22 mouse cellular contexts compared by ENCODE assay signal in genomic region chr7:30296816-30297215, GRCm38 (mm10).
"Had no signal": no experiment of that assay in that cellular context is flagged by ENCODE, and none has a peak within 500 bp of the region (broad histone marks: within the 10 kb centered on the region; RNA-seq: fewer than 3 reads in every experiment).

No protein-coding gene starts in this region.

- H3K4me3 ChIP-seq: gastrocnemius, adult 2 months; heart, embryonic 13.5 days; heart, embryonic 15.5 days; hindbrain, embryonic 13.5 days; hindbrain, embryonic 15.5 days; kidney, embryonic 15.5 days; limb, embryonic 13.5 days; limb, embryonic 15.5 days; liver, embryonic 12.5 days had no signal

- H3K36me3 ChIP-seq: heart, embryonic 15.5 days; liver, embryonic 12.5 days had no signal

- H3K9me3 ChIP-seq: heart, embryonic 13.5 days; heart, embryonic 15.5 days; hindbrain, embryonic 13.5 days; hindbrain, embryonic 15.5 days; kidney, embryonic 15.5 days; limb, embryonic 13.5 days; limb, embryonic 15.5 days; liver, embryonic 12.5 days had no signal

- H3K27me3 ChIP-seq: heart, embryonic 13.5 days; heart, embryonic 15.5 days; hindbrain, embryonic 13.5 days; hindbrain, embryonic 15.5 days; kidney, embryonic 15.5 days; limb, embryonic 13.5 days; limb, embryonic 15.5 days had no signal

- DNase-seq: gastrocnemius, adult 2 months; gastrocnemius, postnatal 10 days; gastrocnemius, postnatal 25 days; heart, adult 18-20 months; heart, postnatal 14 days; heart, postnatal 36 days; kidney, adult 11 months; kidney, adult 2 months; kidney, adult 9 months; kidney, postnatal 14 days; kidney, postnatal 36 days; layer of hippocampus, adult 9-11 months; layer of hippocampus, postnatal 36 days; left cerebral cortex, postnatal 4 days had no signal
